Comparison of ENCODE assay signal across 8 mouse cellular contexts in genomic region chr7:126928384-126929037, GRCm38 (mm10). TPM values are rescaled to one million over a fixed set of nuclear protein-coding genes. Genes with fewer than 3 reads are reported as not detected.
A peak's percentile ranks its signal among the peaks of the same experiment; 100 is the strongest.
DNase-seq lines count a peak whose midpoint lies in the region; ATAC-seq and TF ChIP-seq lines count a peak whose summit lies in the region.

Gene Kctd13 (plus strand): TSS chr7:126928879.

- H3K27ac ChIP-seq in forebrain, embryonic 10.5 days, result peak within 1 kb of the TSS; percentile 87
- peak within 1 kb of the TSS; percentile 77 for H3K27ac ChIP-seq in heart, embryonic 15.5 days
- peak within 1 kb of the TSS; percentile 75 for H3K27ac ChIP-seq in liver, embryonic 16.5 days (ENCODE audit: low read length)
- H3K27ac ChIP-seq in neural tube, embryonic 13.5 days (replicated peaks), result peak within 1 kb of the TSS; percentile 80
- H3K27ac ChIP-seq in testis, adult 2 months (ENCODE audit: control insufficient read depth, insufficient read depth, low read depth, low read length), result peak within 1 kb of the TSS; percentile 97

- peak; percentile 89 for TF ChIP-seq POLR2A in testis, adult 2 months (IDR thresholded peaks at IDR 0.05; ENCODE audit: control insufficient read depth, low read depth, low read length)

- no peak for TF ChIP-seq CTCF in testis, adult 2 months (IDR thresholded peaks at IDR 0.05; ENCODE audit: control insufficient read depth, insufficient read depth, insufficient replicate concordance, low read depth, low read length)

- no peaks in the 10 kb centered on the region for H3K9me3 ChIP-seq in forebrain, embryonic 10.5 days
- no peaks in the 10 kb centered on the region for H3K9me3 ChIP-seq in heart, embryonic 15.5 days (replicated peaks)
- no peaks in the 10 kb centered on the region for H3K9me3 ChIP-seq in liver, embryonic 16.5 days (replicated peaks; ENCODE audit: control insufficient read depth, low read length)
- H3K9me3 ChIP-seq in neural tube, embryonic 13.5 days, result no peaks in the 10 kb centered on the region

- no peaks in the 10 kb centered on the region for H3K27me3 ChIP-seq in forebrain, embryonic 10.5 days (ENCODE audit: poor library complexity, severe bottlenecking)
- no peaks in the 10 kb centered on the region for H3K27me3 ChIP-seq in heart, embryonic 15.5 days
- H3K27me3 ChIP-seq in liver, embryonic 16.5 days (ENCODE audit: control insufficient read depth, insufficient read depth, low read depth, low read length), result no peaks in the 10 kb centered on the region
- no peaks in the 10 kb centered on the region for H3K27me3 ChIP-seq in neural tube, embryonic 13.5 days
- no peaks in the 10 kb centered on the region for H3K27me3 ChIP-seq in testis, adult 2 months (ENCODE audit: control insufficient read depth, insufficient read depth, low read length)

- 6% methylated on average over 56 of the region's 56 CpGs for WGBS in forebrain, embryonic 10.5 days
- WGBS in heart, embryonic 15.5 days, result 2% methylated on average over 56 of the region's 56 CpGs
- WGBS in liver, embryonic 16.5 days (ENCODE audit: insufficient replicate concordance), result 1% methylated on average over 55 of the region's 56 CpGs
- WGBS in neural tube, embryonic 13.5 days, result 3% methylated on average over 56 of the region's 56 CpGs

- DNase-seq in CD8-positive naive resting alpha-beta T cell, adult 2 months (ENCODE audit: low read depth in 2 of 2, low spot score in 2 of 2), result peak; percentile 88 to 92
- peak; percentile 85 for DNase-seq in c-Kit-negative CD71-positive TER-119-positive erythroid progenitor cells, embryonic 14.5 days (ENCODE audit: low read depth, low spot score)
- peak; percentile 88 for DNase-seq in forebrain, embryonic 10.5 days (ENCODE audit: extremely low spot score, low spot score)
- peak; percentile 93 to 96 for DNase-seq in kidney, postnatal 25 days

- peaks cover 34% of the 10 kb centered on the region for H3K36me3 ChIP-seq in forebrain, embryonic 10.5 days (replicated peaks)
- peaks cover 6% of the 10 kb centered on the region for H3K36me3 ChIP-seq in heart, embryonic 15.5 days
- H3K36me3 ChIP-seq in liver, embryonic 16.5 days (ENCODE audit: control insufficient read depth, insufficient read depth), result no peaks in the 10 kb centered on the region
- peaks cover 15% of the 10 kb centered on the region; the same call in 1 of the 2 replicates for H3K36me3 ChIP-seq in neural tube, embryonic 13.5 days
- peaks cover 2% of the 10 kb centered on the region; the same call in 1 of the 2 replicates for H3K36me3 ChIP-seq in testis, adult 2 months (ENCODE audit: control insufficient read depth, insufficient read depth, low read length)

- peak; percentile 96 for ATAC-seq in heart, embryonic 15.5 days (replicated peaks; ENCODE audit: insufficient number of reproducible peaks, insufficient read depth, low FRiP score, low read depth)
- peak; percentile 97 for ATAC-seq in liver, embryonic 16.5 days (ENCODE audit: low read depth)
- ATAC-seq in neural tube, embryonic 13.5 days (ENCODE audit: low read depth), result peak; percentile 98

- H3K4me1 ChIP-seq in forebrain, embryonic 10.5 days, result peaks cover 32% of the 10 kb centered on the region
- H3K4me1 ChIP-seq in heart, embryonic 15.5 days (replicated peaks), result peaks cover 10% of the 10 kb centered on the region
- H3K4me1 ChIP-seq in liver, embryonic 16.5 days (ENCODE audit: control insufficient read depth, low read depth, low read length), result peaks cover 34% of the 10 kb centered on the region
- peaks cover 19% of the 10 kb centered on the region for H3K4me1 ChIP-seq in neural tube, embryonic 13.5 days (replicated peaks)
- peaks cover 3% of the 10 kb centered on the region for H3K4me1 ChIP-seq in testis, adult 2 months (ENCODE audit: control insufficient read depth, insufficient read depth, low read length)

- H3K9ac ChIP-seq in heart, embryonic 15.5 days, result peak within 1 kb of the TSS; percentile 94
- H3K9ac ChIP-seq in liver, embryonic 16.5 days (ENCODE audit: low read depth, low read length), result peak within 1 kb of the TSS; percentile 91
- H3K9ac ChIP-seq in neural tube, embryonic 13.5 days, result peak within 1 kb of the TSS; percentile 77

- H3K4me3 ChIP-seq in forebrain, embryonic 10.5 days, result peak within 1 kb of the TSS; percentile 70
- H3K4me3 ChIP-seq in heart, embryonic 15.5 days, result peak within 1 kb of the TSS; percentile 93
- H3K4me3 ChIP-seq in liver, embryonic 16.5 days (ENCODE audit: low read depth, low read length), result peak within 1 kb of the TSS; percentile 87
- peak within 1 kb of the TSS; percentile 80 for H3K4me3 ChIP-seq in neural tube, embryonic 13.5 days
- H3K4me3 ChIP-seq in testis, adult 2 months (ENCODE audit: control insufficient read depth, low read depth, low read length), result peak within 1 kb of the TSS; percentile 98

- H3K4me2 ChIP-seq in heart, embryonic 15.5 days, result peak within 1 kb of the TSS; percentile 97
- H3K4me2 ChIP-seq in liver, embryonic 16.5 days (ENCODE audit: low read depth, low read length), result peak within 1 kb of the TSS; percentile 100
- peak within 1 kb of the TSS; percentile 86 for H3K4me2 ChIP-seq in neural tube, embryonic 13.5 days

RNA-seq across cellular contexts. Expression of gene Kctd13, which starts in this region (rescaled TPM):
- polyA plus RNA-seq in forebrain, embryonic 10.5 days (2016; fragmentation: Nextera tagmentation; extraction: Ambion mirVana), result 17.5 and 18.0 TPM in 2 replicates
- polyA plus RNA-seq in heart, embryonic 15.5 days (2015; fragmentation: Nextera tagmentation; extraction: Ambion mirVana), result 12.3 and 14.8 TPM in 2 replicates
- polyA plus RNA-seq in liver, embryonic 16.5 days (2015; fragmentation: Nextera tagmentation; extraction: Ambion mirVana), result 3.2 and 3.8 TPM in 2 replicates
- 94.3 and 99.3 TPM in 2 replicates for polyA plus RNA-seq in neural tube, embryonic 13.5 days (2015; fragmentation: Nextera tagmentation; extraction: Ambion mirVana)
- 80.0 and 85.5 TPM in 2 replicates for polyA plus RNA-seq in testis, adult 2 months (2012; rRNA removed)

Comparison
In these comparisons a context has a peak if more than half of its experiments do, and no peak if none do; other contexts are left out.
1. Peak in every context shown above with its lines: DNase-seq, ATAC-seq, H3K4me3 ChIP-seq and H3K27ac ChIP-seq.